Mouse (Mus musculus) neutrophil, adult 59 days (primary cell): ENCODE measurements around the gene Cldn34a. TPM values are rescaled to one million over a fixed set of nuclear protein-coding genes. Genes with fewer than 3 reads are reported as not detected.

Source experiments
- total RNA-seq, 2 experiments: library from RNA; stranded (reverse); gene quantifications; 1 replicate in 1 of 2; 2 replicates in 1 of 2; pipeline ENCODE4 v1.2.4; 2023

Gene Cldn34a
- not detected for total RNA-seq

DNA sequence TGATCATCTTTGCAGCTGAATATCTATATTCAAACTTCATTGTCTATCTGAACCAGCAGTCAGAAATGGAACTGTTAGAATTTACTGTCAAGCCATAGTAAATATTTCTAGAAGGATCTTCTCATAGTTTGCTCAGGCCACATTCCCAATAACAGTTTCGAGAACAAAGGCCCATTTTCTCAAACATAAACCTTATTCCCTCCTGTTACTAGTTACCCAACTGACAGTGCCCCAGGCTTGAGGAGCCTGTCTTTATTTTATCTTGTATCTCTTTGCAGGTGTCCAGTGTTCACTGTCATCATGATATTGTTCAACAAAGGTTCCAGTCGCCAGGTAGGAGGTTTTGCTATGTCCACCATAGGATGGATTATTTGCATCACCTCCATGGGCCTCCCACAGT, at the start of gene Cldn34a:
Gene Cldn34a, plus strand, starts transcription at position 301 of the 400 bp plus-strand sequence.

Other genes with a start within 250 kb of the Cldn34a start
- 1 to 10 TPM; 6.5 to 9.9 TPM for gene Kantr, start 235.8 kb upstream of the Cldn34a start, total RNA-seq
- 10 to 100 TPM; 11.3 to 15.7 TPM for gene Tspyl2, start 220.9 kb upstream of the Cldn34a start, total RNA-seq
- gene Gpr173, start 194.6 kb upstream of the Cldn34a start, total RNA-seq: not detected
- under 1 TPM in 1 of 2 experiments, not detected in 1; 0.09 TPM for gene Shroom2, start 206.1 kb downstream of the Cldn34a start, total RNA-seq
- gene Gpr143, start 218.6 kb downstream of the Cldn34a start, total RNA-seq: not detected